Mouse (Mus musculus) forebrain, postnatal 0 days (tissue): ENCODE results near the gene Mafb. TPM values are rescaled to one million over a fixed set of nuclear protein-coding genes. Genes with fewer than 3 reads are reported as not detected.

Source experiments
- ATAC-seq: fragments of 200-750 bp; cut with Nextera tagmentation; 2 replicates; pipeline ENCODE4 v1.8.0; 2017; ENCODE audit warnings: mild to moderate bottlenecking, moderate library complexity
- DNase-seq: peaks from one replicate; pipeline ENCODE4 v3.0.0-alpha.2; 2015
- H3K27ac ChIP-seq: fragments of 300-500 bp; sonication (generic); 2 replicates; pipeline ENCODE4 v1.5.1; 2014; ENCODE audit warnings: low read depth, mild to moderate bottlenecking, antibody characterized with exemption, low read length, moderate library complexity, mixed read lengths
- H3K27me3 ChIP-seq: fragments of 300-500 bp; sonication (generic); 2 replicates; pipeline ENCODE4 v1.6.1; 2014; ENCODE audit warnings: mild to moderate bottlenecking, low read length, mixed read lengths; ENCODE audit not compliant: insufficient read depth
- H3K36me3 ChIP-seq: fragments of 300-500 bp; sonication (generic); 2 replicates; pipeline ENCODE4 v1.6.1; 2014; ENCODE audit warnings: mild to moderate bottlenecking, moderate library complexity; ENCODE audit not compliant: insufficient read depth
- H3K4me1 ChIP-seq: fragments of 300-500 bp; sonication (generic); 2 replicates; pipeline ENCODE4 v1.6.1; 2014; ENCODE audit warnings: antibody characterized with exemption; ENCODE audit not compliant: insufficient read depth
- H3K4me2 ChIP-seq: fragments of 300-500 bp; sonication (generic); 2 replicates; pipeline ENCODE4 v1.6.1; 2014; ENCODE audit warnings: low read depth, mild to moderate bottlenecking, moderate library complexity
- H3K4me3 ChIP-seq: fragments of 300-500 bp; sonication (generic); 2 replicates; pipeline ENCODE4 v1.5.1; 2014; ENCODE audit warnings: low read depth, low read length, mixed read lengths
- H3K9ac ChIP-seq: fragments of 300-500 bp; sonication (generic); 2 replicates; pipeline ENCODE4 v1.6.1; 2014; ENCODE audit warnings: mild to moderate bottlenecking
- H3K9me3 ChIP-seq: fragments of 300-500 bp; sonication (generic); 2 replicates; pipeline ENCODE4 v1.6.1; 2016; ENCODE audit warnings: low read length
- CTCF ChIP-seq: sonication (generic); IDR thresholded peaks from 2 replicates; pipeline ENCODE4 v1.5.1; 2016; ENCODE audit warnings: antibody characterized with exemption, control low read depth, low read depth
- WGBS: fragments of 180-500 bp; shearing (Covaris S2); extraction: QIAGEN DNeasy Blood & Tissue Kit; methylation state at CpG from one replicate; pipeline ENCODE4 v1.1.7; 2014; 5-methylcytosine and 5-hydroxymethylcytosine counted together
- polyA plus RNA-seq: library from polyadenylated mRNA; unstranded; fragments of >200 nt; fragmentation: Nextera tagmentation; extraction: Ambion mirVana; gene quantifications from 2 replicates; pipeline ENCODE4 v1.2.1, GENCODE M21; 2015
- total RNA-seq: library from RNA; depleted of rRNA; stranded (reverse); fragments of >200 nt; gene quantifications from 2 replicates; pipeline ENCODE4 v1.2.3, GENCODE M21; 2014

Mafb gene
- total and polyA plus RNA-seq, 2 experiments from 2014 or later, result 13.7 to 15.3 TPM

DNA sequence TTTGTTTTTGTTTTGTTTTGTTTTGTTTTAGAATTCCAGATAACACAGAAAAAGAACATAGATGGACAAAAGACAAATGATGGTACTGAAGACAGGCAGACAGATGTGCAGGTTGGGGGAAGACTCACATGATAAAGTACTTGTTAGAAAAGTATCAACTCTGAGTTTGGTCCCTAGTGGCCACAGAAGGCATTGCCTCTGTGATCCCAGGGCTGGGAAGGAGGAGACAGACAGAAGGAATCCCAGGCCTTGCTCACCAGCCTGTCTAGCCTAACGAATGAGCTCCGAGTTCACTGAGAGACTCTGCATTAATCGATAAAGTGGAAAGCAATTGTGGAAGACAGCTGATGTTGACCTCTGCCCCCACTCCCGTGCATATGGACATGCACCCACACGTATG is 10.7 kb downstream of the Mafb start:
- ATAC-seq (no peak), DNase-seq (no peak)
- Histone ChIP-seq H3K4me2 (no peak overlapping the region), H3K4me3 (no peak overlapping the region), H3K27ac (no peak overlapping the region), H3K36me3 (no peaks in the 10 kb centered on the region), H3K4me1 (no peaks in the 10 kb centered on the region), H3K9me3 (no peaks in the 10 kb centered on the region), H3K9ac (no peak overlapping the region), H3K27me3 (peaks cover 15% of the 10 kb centered on the region)
- 59% methylated on average over 5 of the region's 5 CpGs for WGBS
- TF ChIP-seq CTCF, result peak; percentile 58

DNA sequence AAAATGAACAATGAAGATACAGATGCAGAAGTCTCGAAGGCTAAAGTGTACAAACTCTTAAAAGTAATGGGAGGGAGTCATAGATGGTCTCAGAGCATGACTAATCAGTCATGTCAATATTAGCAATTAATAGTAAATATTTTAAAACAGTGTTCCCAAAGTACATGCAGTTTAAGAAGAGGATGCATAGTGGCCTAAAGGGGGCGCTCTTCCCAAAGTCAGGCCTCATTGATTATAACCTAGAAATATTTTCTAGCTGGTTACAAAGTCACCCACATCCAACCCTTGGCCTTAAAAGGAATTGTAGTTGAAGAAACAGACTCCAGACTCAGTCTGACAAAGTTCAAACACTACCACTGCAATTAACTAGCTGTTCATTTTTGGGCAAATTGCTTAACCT is 12.5 kb downstream of the Mafb start:
- WGBS, result 61% methylated on average over 2 of the region's 2 CpGs
- H3K27ac ChIP-seq, result no peak overlapping the region
- H3K4me3 ChIP-seq, result no peak overlapping the region
- TF ChIP-seq CTCF, result peak; percentile 10; the same call in 1 of the 2 replicates
- H3K36me3 ChIP-seq, result no peaks in the 10 kb centered on the region
- H3K27me3 ChIP-seq, result no peaks in the 10 kb centered on the region; the same call in 1 of the 2 replicates
- no peaks in the 10 kb centered on the region for H3K4me1 ChIP-seq
- no peak overlapping the region for H3K9ac ChIP-seq
- ATAC-seq (no peak), DNase-seq (no peak)
- no peaks in the 10 kb centered on the region for H3K9me3 ChIP-seq
- H3K4me2 ChIP-seq, result no peak overlapping the region

DNA sequence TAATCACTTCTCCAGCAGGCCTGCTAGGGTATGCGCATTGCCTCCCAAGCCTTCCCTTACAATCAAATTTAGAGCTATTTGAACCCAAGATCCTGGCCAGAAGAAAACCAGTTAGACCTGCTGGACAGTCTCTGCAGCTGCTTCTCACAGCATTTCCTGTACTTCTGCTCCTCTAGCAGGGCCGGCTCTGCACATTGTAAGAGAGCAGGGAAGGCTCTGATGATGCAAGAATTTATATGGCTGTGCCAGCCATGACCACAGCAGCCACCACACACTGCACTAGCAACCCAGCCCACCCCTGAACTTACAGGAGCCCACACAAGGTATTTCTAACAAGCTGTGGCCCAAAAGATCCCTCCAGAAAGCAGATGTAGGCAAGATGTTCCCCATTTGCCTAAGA is 13.3 kb downstream of the Mafb start:
- H3K27ac ChIP-seq, result no peak overlapping the region
- no peaks in the 10 kb centered on the region for H3K36me3 ChIP-seq
- H3K4me1 ChIP-seq, result no peaks in the 10 kb centered on the region
- H3K4me2 ChIP-seq, result no peak overlapping the region
- 82% methylated on average over 2 of the region's 2 CpGs for WGBS
- H3K4me3 ChIP-seq, result no peak overlapping the region
- H3K9ac ChIP-seq, result no peak overlapping the region
- no peak for ATAC-seq
- H3K9me3 ChIP-seq, result no peaks in the 10 kb centered on the region
- H3K27me3 ChIP-seq, result no peaks in the 10 kb centered on the region; the same call in 1 of the 2 replicates
- DNase-seq, result no peak
- no peak for TF ChIP-seq CTCF

DNA sequence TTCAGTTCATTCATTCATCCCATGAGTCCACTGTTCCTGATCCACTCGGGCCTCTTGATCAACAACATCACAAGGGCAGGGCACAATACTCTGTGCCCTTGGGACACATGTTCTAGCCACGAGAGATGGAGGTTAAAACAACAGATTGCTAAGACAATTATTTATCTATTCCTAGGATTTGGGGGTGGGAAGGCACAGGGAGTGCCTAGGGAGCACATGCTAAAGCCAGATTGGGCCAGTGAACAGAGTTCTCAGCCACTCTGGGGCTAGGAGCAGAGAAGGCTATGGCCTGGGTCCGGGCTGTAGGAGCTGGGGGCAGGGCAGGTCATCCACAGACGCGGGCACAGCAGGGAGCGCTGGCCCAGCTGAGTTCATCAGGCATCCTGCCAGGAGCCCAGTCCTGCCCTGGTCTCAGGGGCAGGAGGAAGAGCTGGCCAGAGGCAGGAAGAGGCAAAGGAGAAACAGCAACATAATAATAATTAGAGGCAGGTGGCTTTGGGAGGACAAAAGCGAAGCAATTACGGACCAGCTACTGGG is 15.8 kb downstream of the Mafb start:
- DNase-seq (no peak), ATAC-seq (no peak)
- Histone ChIP-seq H3K36me3 (no peaks in the 10 kb centered on the region), H3K4me1 (no peaks in the 10 kb centered on the region), H3K27ac (no peak overlapping the region), H3K9ac (no peak overlapping the region), H3K4me2 (no peak overlapping the region), H3K27me3 (no peaks in the 10 kb centered on the region), H3K9me3 (no peaks in the 10 kb centered on the region), H3K4me3 (no peak overlapping the region)
- 35% methylated on average over 8 of the region's 8 CpGs for WGBS
- TF ChIP-seq CTCF, result no peak

DNA sequence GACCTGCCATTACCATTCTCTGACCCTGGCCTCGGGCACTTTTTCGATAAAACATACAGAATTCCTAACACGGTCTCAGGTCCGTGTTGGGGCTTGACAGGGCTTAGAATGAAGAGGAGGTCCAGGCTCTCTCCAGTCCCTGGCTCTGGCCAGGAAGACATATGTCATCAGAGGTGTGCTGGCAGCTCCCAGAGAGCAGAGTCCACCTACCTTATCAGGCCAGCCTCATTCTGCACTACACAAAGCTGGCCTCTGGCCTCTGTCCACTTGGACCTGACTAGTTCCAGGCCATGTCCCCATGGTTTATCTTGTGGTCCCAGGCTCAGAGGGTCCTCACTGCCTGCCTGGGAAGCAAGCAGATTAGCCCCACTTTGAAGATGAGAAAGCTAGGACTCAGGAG is 17.3 kb downstream of the Mafb start:
- Histone ChIP-seq H3K4me2 (no peak overlapping the region), H3K9me3 (no peaks in the 10 kb centered on the region), H3K27ac (no peak overlapping the region), H3K4me3 (no peak overlapping the region), H3K36me3 (no peaks in the 10 kb centered on the region), H3K27me3 (no peaks in the 10 kb centered on the region), H3K9ac (no peak overlapping the region), H3K4me1 (no peaks in the 10 kb centered on the region)
- TF ChIP-seq CTCF, result no peak
- no peak for DNase-seq
- WGBS, result 84% methylated on average over 4 of the region's 4 CpGs
- no peak for ATAC-seq

DNA sequence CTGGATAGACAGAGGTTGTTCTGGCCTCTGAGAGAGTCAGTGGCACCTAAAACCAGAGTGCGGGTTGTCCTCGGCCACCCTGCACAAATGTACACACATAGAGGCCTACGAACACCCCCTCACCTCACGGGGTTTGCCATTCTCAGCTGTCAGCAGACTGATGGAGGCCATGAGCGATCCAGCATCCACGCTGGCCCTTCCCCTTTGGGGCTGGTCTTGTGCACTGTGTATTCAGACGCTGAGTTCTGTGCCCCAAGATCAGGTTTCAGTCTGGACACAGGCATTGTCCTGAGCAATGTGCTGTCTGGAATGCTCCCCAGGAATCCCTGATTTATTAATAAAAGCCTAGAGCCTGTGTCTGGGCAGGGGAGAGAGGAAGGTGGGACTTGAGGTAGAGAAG is 18.1 kb downstream of the Mafb start:
- H3K9me3 ChIP-seq, result no peaks in the 10 kb centered on the region
- H3K36me3 ChIP-seq, result no peaks in the 10 kb centered on the region
- H3K27ac ChIP-seq, result no peak overlapping the region
- no peak for TF ChIP-seq CTCF
- H3K9ac ChIP-seq, result no peak overlapping the region
- H3K4me1 ChIP-seq, result no peaks in the 10 kb centered on the region
- no peaks in the 10 kb centered on the region for H3K27me3 ChIP-seq
- ATAC-seq (no peak), DNase-seq (no peak)
- H3K4me2 ChIP-seq, result no peak overlapping the region
- 37% methylated on average over 7 of the region's 7 CpGs for WGBS
- H3K4me3 ChIP-seq, result no peak overlapping the region

DNA sequence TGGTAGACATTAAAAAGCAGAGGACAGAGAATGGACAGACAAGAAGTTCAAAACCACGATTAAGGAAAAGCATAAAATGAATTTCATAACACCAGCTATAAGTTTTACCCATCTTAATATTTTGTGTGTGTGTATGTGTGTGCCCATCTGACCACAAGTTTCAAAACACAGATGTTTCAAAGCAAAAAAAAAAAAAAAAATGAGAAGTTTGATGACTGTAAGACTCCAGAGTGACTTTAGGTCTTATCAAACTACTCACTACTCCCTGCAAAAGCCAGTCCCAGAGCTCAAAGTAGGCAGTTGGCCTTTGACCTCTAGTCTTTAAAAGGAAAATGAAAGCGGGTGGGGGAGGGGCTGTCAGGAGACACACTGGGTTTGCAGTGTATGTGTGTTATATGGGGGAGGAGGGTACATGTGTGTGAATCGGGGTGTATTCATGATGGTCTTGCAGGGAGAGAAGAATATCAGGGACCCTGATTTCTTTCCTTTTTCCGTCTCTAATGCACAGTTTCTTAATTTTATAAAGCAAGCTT is 18.7 kb downstream of the Mafb start:
- WGBS, result 72% methylated on average over 4 of the region's 4 CpGs

More for the DNA sequence above, 18.7 kb downstream of the Mafb start:
- ATAC-seq (no peak), DNase-seq (no peak)
- no peak overlapping the region for H3K4me3 ChIP-seq
- TF ChIP-seq CTCF, result no peak
- no peaks in the 10 kb centered on the region for H3K9me3 ChIP-seq
- H3K9ac ChIP-seq, result no peak overlapping the region
- no peaks in the 10 kb centered on the region for H3K4me1 ChIP-seq
- H3K36me3 ChIP-seq, result no peaks in the 10 kb centered on the region
- no peaks in the 10 kb centered on the region for H3K27me3 ChIP-seq
- H3K4me2 ChIP-seq, result no peak overlapping the region
- no peak overlapping the region for H3K27ac ChIP-seq
